Mouse (Mus musculus) mammary gland, adult 2 months (tissue): ENCODE measurements around the gene Arhgap29. TPM values are rescaled to one million over a fixed set of nuclear protein-coding genes. Genes with fewer than 3 reads are reported as not detected.

Experiments
- polyA plus RNA-seq: library from polyadenylated mRNA; depleted of rRNA; stranded (reverse); fragments of >200 nt; gene quantifications from 2 replicates; pipeline ENCODE4 v1.2.3, GENCODE M21; 2012; ENCODE audit warnings: low replicate concordance; rRNA removed

The Arhgap29 gene
- polyA plus RNA-seq = 27.1 and 46.0 TPM in 2 replicates

GRCm38 (mm10) chr3:121952041-121952591, at the start of gene Arhgap29:
Gene Arhgap29, plus strand, starts transcription at chr3:121952541.

GRCm38 (mm10) chr3:122043799-122044547, 91.6 kb downstream of the Arhgap29 start, which contains the start of gene Abca4:
Gene Abca4, plus strand, starts transcription at chr3:122044443.

Other genes with a start within 250 kb of the Arhgap29 start
- gene F3, start 229.0 kb upstream of the Arhgap29 start, polyA plus RNA-seq = 44.1 and 49.6 TPM in 2 replicates
- 4.9 and 9.2 TPM in 2 replicates for gene Abcd3, start 137.2 kb upstream of the Arhgap29 start, polyA plus RNA-seq
- 0.59 and 0.73 TPM in 2 replicates for gene Abca4, start 91.9 kb downstream of the Arhgap29 start, polyA plus RNA-seq